7 mouse cellular contexts compared by ENCODE assay signal in genomic region chr9:22084667-22085021, GRCm38 (mm10). TPM values are rescaled to one million over a fixed set of nuclear protein-coding genes. Genes with fewer than 3 reads are reported as not detected.
DNase-seq lines count a peak whose midpoint lies in the region; ATAC-seq and TF ChIP-seq lines count a peak whose summit lies in the region.

No protein-coding gene starts in this region.

- peak overlapping the region; percentile 77 for H3K4me2 ChIP-seq in embryonic facial prominence, embryonic 15.5 days (replicated peaks)
- H3K4me2 ChIP-seq in neural tube, embryonic 15.5 days, result peak overlapping the region; percentile 78

- peaks cover 2% of the 10 kb centered on the region; the same call in 1 of the 2 replicates for H3K4me1 ChIP-seq in lung, adult 2 months (ENCODE audit: control insufficient read depth, insufficient read depth, low read length)
- peaks cover 11% of the 10 kb centered on the region for H3K4me1 ChIP-seq in embryonic facial prominence, embryonic 15.5 days
- peaks cover 10% of the 10 kb centered on the region for H3K4me1 ChIP-seq in limb, embryonic 10.5 days
- H3K4me1 ChIP-seq in neural tube, embryonic 15.5 days, result peaks cover 27% of the 10 kb centered on the region

- no peaks in the 10 kb centered on the region for H3K27me3 ChIP-seq in embryonic facial prominence, embryonic 15.5 days
- no peaks in the 10 kb centered on the region for H3K27me3 ChIP-seq in limb, embryonic 10.5 days (ENCODE audit: low read depth, poor library complexity, severe bottlenecking)
- no peaks in the 10 kb centered on the region for H3K27me3 ChIP-seq in neural tube, embryonic 15.5 days (replicated peaks)

- ATAC-seq in embryonic facial prominence, embryonic 15.5 days (ENCODE audit: insufficient number of reproducible peaks, low FRiP score, low TSS enrichment, low read depth), result no peak
- no peak for ATAC-seq in neural tube, embryonic 15.5 days (ENCODE audit: low FRiP score)

- H3K4me3 ChIP-seq in lung, adult 2 months (replicated peaks; ENCODE audit: extremely low read depth, low read depth, low read length), result peak overlapping the region; percentile 87
- H3K4me3 ChIP-seq in embryonic facial prominence, embryonic 15.5 days (replicated peaks), result peak overlapping the region; percentile 89
- peak overlapping the region; percentile 80 for H3K4me3 ChIP-seq in limb, embryonic 10.5 days
- peak overlapping the region; percentile 63 for H3K4me3 ChIP-seq in neural tube, embryonic 15.5 days (replicated peaks)

- H3K36me3 ChIP-seq in embryonic facial prominence, embryonic 15.5 days, result peaks cover 7% of the 10 kb centered on the region; the same call in 1 of the 2 replicates
- H3K36me3 ChIP-seq in limb, embryonic 10.5 days, result 0 out of 2 replicates have a peak, but pooled peaks cover 10% of the 10 kb centered on the region
- H3K36me3 ChIP-seq in neural tube, embryonic 15.5 days, result peaks cover 12% of the 10 kb centered on the region; the same call in 1 of the 2 replicates

- DNase-seq in lung, adult 2 months, result no peak
- no peak for DNase-seq in lung, postnatal 10 days
- no peak for DNase-seq in limb, embryonic 10.5 days (ENCODE audit: low spot score)
- DNase-seq in retina, postnatal 1 day, result no peak
- no peak for DNase-seq in urinary bladder, postnatal 10 days (ENCODE audit: low spot score)

- H3K9me3 ChIP-seq in embryonic facial prominence, embryonic 15.5 days (replicated peaks), result no peaks in the 10 kb centered on the region
- no peaks in the 10 kb centered on the region for H3K9me3 ChIP-seq in limb, embryonic 10.5 days (replicated peaks)
- H3K9me3 ChIP-seq in neural tube, embryonic 15.5 days (replicated peaks), result no peaks in the 10 kb centered on the region

- TF ChIP-seq POLR2A in lung, adult 2 months (IDR thresholded peaks at IDR 0.05; ENCODE audit: borderline replicate concordance, extremely low read depth, low read depth, low read length), result no peak

- no peak for TF ChIP-seq CTCF in lung, adult 2 months (IDR thresholded peaks at IDR 0.05; ENCODE audit: insufficient read depth, low read length)

- whole genome bisulfite sequencing in lung, adult 2 months, result 25% methylated on average over 4 of the region's 4 CpGs
- WGBS in embryonic facial prominence, embryonic 15.5 days, result 22% methylated on average over 4 of the region's 4 CpGs
- 36% methylated on average over 4 of the region's 4 CpGs for WGBS in limb, embryonic 10.5 days
- WGBS in neural tube, embryonic 15.5 days, result 32% methylated on average over 4 of the region's 4 CpGs

- H3K27ac ChIP-seq in embryonic facial prominence, embryonic 15.5 days (replicated peaks), result peak overlapping the region; percentile 87
- H3K27ac ChIP-seq in limb, embryonic 10.5 days, result peak overlapping the region; percentile 77; the same call in 1 of the 2 replicates
- peak overlapping the region; percentile 86 for H3K27ac ChIP-seq in neural tube, embryonic 15.5 days (replicated peaks)

- H3K9ac ChIP-seq in embryonic facial prominence, embryonic 15.5 days, result peak overlapping the region; percentile 71
- H3K9ac ChIP-seq in neural tube, embryonic 15.5 days (replicated peaks), result peak overlapping the region; percentile 65

RNA-seq across cellular contexts. Expression of gene Ecsit, which starts 0.6 kb away (rescaled TPM):
- 29.1 and 36.4 TPM in 2 replicates for polyA plus RNA-seq in lung, adult 2 months (2012; rRNA removed)
- polyA plus RNA-seq in embryonic facial prominence, embryonic 15.5 days (2015; fragmentation: Nextera tagmentation; extraction: Ambion mirVana), result 37.3 and 41.8 TPM in 2 replicates
- polyA plus RNA-seq in limb, embryonic 10.5 days (2016; fragmentation: Nextera tagmentation; extraction: Ambion mirVana), result 38.9 and 46.4 TPM in 2 replicates
- polyA plus RNA-seq in neural tube, embryonic 15.5 days (2015; fragmentation: Nextera tagmentation; extraction: Ambion mirVana), result 63.9 and 65.5 TPM in 2 replicates

RNA-seq across cellular contexts. Expression of gene Zfp653, which starts 13.5 kb away (rescaled TPM):
- polyA plus RNA-seq in lung, adult 2 months (2012; rRNA removed), result 20.3 and 23.1 TPM in 2 replicates
- polyA plus RNA-seq in embryonic facial prominence, embryonic 15.5 days (2015; fragmentation: Nextera tagmentation; extraction: Ambion mirVana), result 12.5 and 12.6 TPM in 2 replicates
- 11.0 TPM in 2 replicates for polyA plus RNA-seq in limb, embryonic 10.5 days (2016; fragmentation: Nextera tagmentation; extraction: Ambion mirVana)
- polyA plus RNA-seq in neural tube, embryonic 15.5 days (2015; fragmentation: Nextera tagmentation; extraction: Ambion mirVana), result 17.3 and 18.6 TPM in 2 replicates

RNA-seq across cellular contexts. Expression of gene Gm49318, which starts 13.6 kb away (rescaled TPM):
- not detected in 2 replicates for polyA plus RNA-seq in lung, adult 2 months (2012; rRNA removed)
- polyA plus RNA-seq in embryonic facial prominence, embryonic 15.5 days (2015; fragmentation: Nextera tagmentation; extraction: Ambion mirVana), result not detected in 2 replicates
- polyA plus RNA-seq in limb, embryonic 10.5 days (2016; fragmentation: Nextera tagmentation; extraction: Ambion mirVana), result not detected in 2 replicates
- not detected in 2 replicates for polyA plus RNA-seq in neural tube, embryonic 15.5 days (2015; fragmentation: Nextera tagmentation; extraction: Ambion mirVana)

RNA-seq across cellular contexts. Expression of gene Cnn1, which starts 14.4 kb away (rescaled TPM):
- 79.3 and 94.3 TPM in 2 replicates for polyA plus RNA-seq in lung, adult 2 months (2012; rRNA removed)
- polyA plus RNA-seq in embryonic facial prominence, embryonic 15.5 days (2015; fragmentation: Nextera tagmentation; extraction: Ambion mirVana), result 4.3 and 7.0 TPM in 2 replicates
- 0.89 and 2.4 TPM in 2 replicates for polyA plus RNA-seq in limb, embryonic 10.5 days (2016; fragmentation: Nextera tagmentation; extraction: Ambion mirVana)
- polyA plus RNA-seq in neural tube, embryonic 15.5 days (2015; fragmentation: Nextera tagmentation; extraction: Ambion mirVana), result 0.84 and 34.2 TPM in 2 replicates

RNA-seq across cellular contexts. Expression of gene Elof1, which starts 32.3 kb away (rescaled TPM):
- polyA plus RNA-seq in lung, adult 2 months (2012; rRNA removed), result 176 and 180 TPM in 2 replicates
- polyA plus RNA-seq in embryonic facial prominence, embryonic 15.5 days (2015; fragmentation: Nextera tagmentation; extraction: Ambion mirVana), result 202 and 226 TPM in 2 replicates
- 233 and 257 TPM in 2 replicates for polyA plus RNA-seq in limb, embryonic 10.5 days (2016; fragmentation: Nextera tagmentation; extraction: Ambion mirVana)
- polyA plus RNA-seq in neural tube, embryonic 15.5 days (2015; fragmentation: Nextera tagmentation; extraction: Ambion mirVana), result 183 and 193 TPM in 2 replicates
